Mouse (Mus musculus): ENCODE results near the gene Hfm1. TPM values are rescaled to one million over a fixed set of nuclear protein-coding genes. Genes with fewer than 3 reads are reported as not detected.

Gene Hfm1
- total RNA-seq, 1 experiment = 1.2 TPM

- TF ChIP-seq ZC3H11A (IDR thresholded peaks at IDR 0.05; ENCODE audit: borderline replicate concordance, low read depth, low read length) = no peak
- no peak for TF ChIP-seq HCFC1 (IDR thresholded peaks at IDR 0.05; ENCODE audit: borderline replicate concordance, insufficient read depth, low read length)
- TF ChIP-seq MAFK (IDR thresholded peaks at IDR 0.05; ENCODE audit: insufficient read depth, low read depth, low read length) = no peak
- no peak for TF ChIP-seq ZNF384 (IDR thresholded peaks at IDR 0.05; ENCODE audit: low read depth, low read length)
- TF ChIP-seq CHD2 (IDR thresholded peaks at IDR 0.05; ENCODE audit: low read depth, low read length) = no peak
- DNase-seq (ENCODE audit: low read depth, low spot score) = no peak
- no peak overlapping the region for H3K27ac ChIP-seq (ENCODE audit: insufficient read depth, low read depth, low read length, poor library complexity, severe bottlenecking)
Observed at GRCm38 (mm10) chr5:106919315-106919714, 6.8 kb downstream of the Hfm1 start.

GRCm38 (mm10) chr5:106896879-106897278, 29.2 kb downstream of the Hfm1 start:
- in situ Hi-C loops (cut with MboI; ENCODE audit: low sequenced_read_pairs in 2 of 2, unreplicated experiment in 2 of 2) = no loop called here
- Histone ChIP-seq H3K27ac (ENCODE audit: insufficient read depth, low read depth, low read length, poor library complexity, severe bottlenecking) (no peak overlapping the region), H3K4me3 (ENCODE audit: insufficient read depth in 1 of 2, low read depth in 1 of 2, low read length in 2 of 2, poor library complexity in 1 of 2, severe bottlenecking in 1 of 2) (no peak overlapping the region), H3K9me3 (ENCODE audit: control insufficient read depth, insufficient read depth, low read depth, low read length) (no peaks in the 10 kb centered on the region), H3K36me3 (ENCODE audit: control insufficient read depth, insufficient read depth, low read length, poor library complexity, severe bottlenecking) (no peaks in the 10 kb centered on the region), H3K9ac (ENCODE audit: insufficient read depth, low read depth, low read length, poor library complexity, severe bottlenecking) (no peak overlapping the region), H3K4me1 (ENCODE audit: control insufficient read depth in 2 of 2, insufficient read depth in 2 of 2, low read length in 2 of 2, poor library complexity in 1 of 2) (peaks cover 2% of the 10 kb centered on the region in 2 experiments; a peak in 1 of 4 replicates)
- TF ChIP-seq MAFK (IDR thresholded peaks at IDR 0.05; ENCODE audit: insufficient read depth, low read depth, low read length) (no peak), ZNF384 (IDR thresholded peaks at IDR 0.05; ENCODE audit: low read depth, low read length) (no peak), CHD2 (IDR thresholded peaks at IDR 0.05; ENCODE audit: low read depth, low read length) (no peak), HCFC1 (IDR thresholded peaks at IDR 0.05; ENCODE audit: borderline replicate concordance, insufficient read depth, low read length) (no peak), ZC3H11A (IDR thresholded peaks at IDR 0.05; ENCODE audit: borderline replicate concordance, low read depth, low read length) (no peak)
- DNase-seq (ENCODE audit: low read depth, low spot score) = no peak

More at GRCm38 (mm10) chr5:106919315-106919714, 6.8 kb downstream of the Hfm1 start:
- Histone ChIP-seq H3K9ac (ENCODE audit: insufficient read depth, low read depth, low read length, poor library complexity, severe bottlenecking) (no peak overlapping the region), H3K9me3 (ENCODE audit: control insufficient read depth, insufficient read depth, low read depth, low read length) (no peaks in the 10 kb centered on the region), H3K4me1 (ENCODE audit: control insufficient read depth in 2 of 2, insufficient read depth in 2 of 2, low read length in 2 of 2, poor library complexity in 1 of 2) (no peaks in the 10 kb centered on the region), H3K4me3 (ENCODE audit: insufficient read depth in 1 of 2, low read depth in 1 of 2, low read length in 2 of 2, poor library complexity in 1 of 2, severe bottlenecking in 1 of 2) (no peak overlapping the region), H3K36me3 (ENCODE audit: control insufficient read depth, insufficient read depth, low read length, poor library complexity, severe bottlenecking) (no peaks in the 10 kb centered on the region)
- in situ Hi-C loops (cut with MboI; ENCODE audit: low sequenced_read_pairs in 2 of 2, unreplicated experiment in 2 of 2) = no loop called here

- Histone ChIP-seq H3K27ac (ENCODE audit: insufficient read depth, low read depth, low read length, poor library complexity, severe bottlenecking) (no peak overlapping the region), H3K36me3 (ENCODE audit: control insufficient read depth, insufficient read depth, low read length, poor library complexity, severe bottlenecking) (no peaks in the 10 kb centered on the region), H3K4me1 (ENCODE audit: control insufficient read depth in 2 of 2, insufficient read depth in 2 of 2, low read length in 2 of 2, poor library complexity in 1 of 2) (peaks cover 2% of the 10 kb centered on the region in 2 experiments; a peak in 1 of 4 replicates), H3K4me3 (ENCODE audit: insufficient read depth in 1 of 2, low read depth in 1 of 2, low read length in 2 of 2, poor library complexity in 1 of 2, severe bottlenecking in 1 of 2) (no peak overlapping the region), H3K9ac (ENCODE audit: insufficient read depth, low read depth, low read length, poor library complexity, severe bottlenecking) (no peak overlapping the region), H3K9me3 (ENCODE audit: control insufficient read depth, insufficient read depth, low read depth, low read length) (no peaks in the 10 kb centered on the region)
- DNase-seq (ENCODE audit: low read depth, low spot score) = no peak
- in situ Hi-C loops (cut with MboI; ENCODE audit: low sequenced_read_pairs in 2 of 2, unreplicated experiment in 2 of 2) = no loop called here
- TF ChIP-seq ZC3H11A (IDR thresholded peaks at IDR 0.05; ENCODE audit: borderline replicate concordance, low read depth, low read length) (no peak), MAFK (IDR thresholded peaks at IDR 0.05; ENCODE audit: insufficient read depth, low read depth, low read length) (no peak), CHD2 (IDR thresholded peaks at IDR 0.05; ENCODE audit: low read depth, low read length) (no peak), HCFC1 (IDR thresholded peaks at IDR 0.05; ENCODE audit: borderline replicate concordance, insufficient read depth, low read length) (no peak), ZNF384 (IDR thresholded peaks at IDR 0.05; ENCODE audit: low read depth, low read length) (no peak)
Observed at GRCm38 (mm10) chr5:106891773-106892172, 34.3 kb downstream of the Hfm1 start.

GRCm38 (mm10) chr5:106887303-106888071, 38.6 kb downstream of the Hfm1 start:
- Histone ChIP-seq H3K36me3 (ENCODE audit: control insufficient read depth, insufficient read depth, low read length, poor library complexity, severe bottlenecking) (no peaks in the 10 kb centered on the region), H3K4me3 (ENCODE audit: insufficient read depth in 1 of 2, low read depth in 1 of 2, low read length in 2 of 2, poor library complexity in 1 of 2, severe bottlenecking in 1 of 2) (no peak overlapping the region), H3K4me1 (ENCODE audit: control insufficient read depth in 2 of 2, insufficient read depth in 2 of 2, low read length in 2 of 2, poor library complexity in 1 of 2) (no peaks in the 10 kb centered on the region; a peak in 1 of 4 replicates), H3K27ac (ENCODE audit: insufficient read depth, low read depth, low read length, poor library complexity, severe bottlenecking) (no peak overlapping the region), H3K9ac (ENCODE audit: insufficient read depth, low read depth, low read length, poor library complexity, severe bottlenecking) (no peak overlapping the region), H3K9me3 (ENCODE audit: control insufficient read depth, insufficient read depth, low read depth, low read length) (no peaks in the 10 kb centered on the region)
- no peak for DNase-seq (ENCODE audit: low read depth, low spot score)
- TF ChIP-seq HCFC1 (IDR thresholded peaks at IDR 0.05; ENCODE audit: borderline replicate concordance, insufficient read depth, low read length) (no peak), ZC3H11A (IDR thresholded peaks at IDR 0.05; ENCODE audit: borderline replicate concordance, low read depth, low read length) (no peak), CHD2 (IDR thresholded peaks at IDR 0.05; ENCODE audit: low read depth, low read length) (no peak), MAFK (IDR thresholded peaks at IDR 0.05; ENCODE audit: insufficient read depth, low read depth, low read length) (no peak), ZNF384 (IDR thresholded peaks at IDR 0.05; ENCODE audit: low read depth, low read length) (no peak)
- in situ Hi-C loops (cut with MboI; ENCODE audit: low sequenced_read_pairs in 2 of 2, unreplicated experiment in 2 of 2) = no loop called here

Measured in ES-E14 (cell line).